Mouse (Mus musculus): ENCODE measurements around the gene Rreb1.

The Rreb1 gene

GRCm38 (mm10) chr13:37779251-37779667 lies 1.1 kb downstream of the Rreb1 start:
- DNase-seq (ENCODE audit: low spot score in 2 of 2), result peak in 1 of 2 experiments; percentile 39

GRCm38 (mm10) chr13:37781557-37781956 lies 3.4 kb downstream of the Rreb1 start:
- no peak for DNase-seq (ENCODE audit: low spot score in 2 of 2)

GRCm38 (mm10) chr13:37782144-37782543 lies 3.9 kb downstream of the Rreb1 start:
- DNase-seq (ENCODE audit: low spot score in 2 of 2), result no peak

- DNase-seq (ENCODE audit: low spot score in 2 of 2), result no peak
Measured at GRCm38 (mm10) chr13:37783676-37784075, 5.5 kb downstream of the Rreb1 start.

GRCm38 (mm10) chr13:37784226-37784625 lies 6.0 kb downstream of the Rreb1 start:
- no peak for DNase-seq (ENCODE audit: low spot score in 2 of 2)

GRCm38 (mm10) chr13:37792739-37793336 lies 14.6 kb downstream of the Rreb1 start:
- peak; percentile 19 to 24 for DNase-seq (ENCODE audit: low spot score in 2 of 2)

GRCm38 (mm10) chr13:37798811-37799210 lies 20.6 kb downstream of the Rreb1 start:
- DNase-seq (ENCODE audit: low spot score in 2 of 2), result no peak

- no peak for DNase-seq (ENCODE audit: low spot score in 2 of 2)
Measured at GRCm38 (mm10) chr13:37799413-37799812, 21.2 kb downstream of the Rreb1 start.

- peak; percentile 29 to 43 for DNase-seq (ENCODE audit: low spot score in 2 of 2)
Measured at GRCm38 (mm10) chr13:37801101-37802075, 23.2 kb downstream of the Rreb1 start.

DNA sequence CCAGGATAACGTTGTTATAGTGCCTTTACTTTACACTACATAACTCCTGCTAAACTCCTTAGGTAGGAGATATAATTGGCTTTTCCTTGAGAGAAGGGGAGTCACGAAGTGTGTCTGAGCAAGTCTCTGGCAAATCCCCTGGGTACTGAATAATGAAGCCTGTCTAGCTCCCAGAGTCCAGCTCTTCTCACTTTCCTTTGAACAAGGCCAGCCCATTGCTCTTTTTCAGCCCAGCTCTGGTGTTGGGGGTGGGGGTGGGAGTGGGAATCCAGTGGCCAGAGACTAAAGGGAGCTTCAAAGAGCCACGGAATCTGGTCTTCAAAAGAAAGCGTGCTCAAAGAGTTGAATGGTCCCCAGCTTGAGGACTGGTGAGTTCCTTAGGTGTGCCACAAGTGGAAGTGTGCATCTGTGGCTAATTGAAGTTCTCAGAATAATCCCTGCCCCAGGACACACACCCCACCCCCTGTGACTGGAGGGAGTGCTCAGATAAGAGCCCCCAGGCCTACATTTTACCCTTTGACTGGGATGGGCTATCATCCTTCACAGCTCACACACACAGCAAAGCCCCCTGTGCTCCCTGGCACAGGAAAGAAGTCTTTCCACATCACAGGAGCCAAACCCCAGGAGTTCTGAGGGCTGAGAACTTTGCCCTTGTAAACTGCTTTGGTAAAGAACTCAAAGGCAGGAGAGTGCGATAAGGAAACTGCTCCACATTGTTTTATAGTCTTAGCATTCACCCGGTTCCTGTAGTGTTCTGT lies 24.2 kb downstream of the Rreb1 start:
- peak in 1 of 2 experiments; percentile 6 for DNase-seq (ENCODE audit: low spot score in 2 of 2)

GRCm38 (mm10) chr13:37803244-37803643 lies 25.0 kb downstream of the Rreb1 start:
- no peak for DNase-seq (ENCODE audit: low spot score in 2 of 2)

- DNase-seq (ENCODE audit: low spot score in 2 of 2), result no peak
Measured at GRCm38 (mm10) chr13:37804023-37804422, 25.8 kb downstream of the Rreb1 start.

GRCm38 (mm10) chr13:37815001-37815400 lies 36.8 kb downstream of the Rreb1 start:
- DNase-seq (ENCODE audit: low spot score in 2 of 2), result no peak

GRCm38 (mm10) chr13:37816736-37817135 lies 38.5 kb downstream of the Rreb1 start:
- no peak for DNase-seq (ENCODE audit: low spot score in 2 of 2)

DNA sequence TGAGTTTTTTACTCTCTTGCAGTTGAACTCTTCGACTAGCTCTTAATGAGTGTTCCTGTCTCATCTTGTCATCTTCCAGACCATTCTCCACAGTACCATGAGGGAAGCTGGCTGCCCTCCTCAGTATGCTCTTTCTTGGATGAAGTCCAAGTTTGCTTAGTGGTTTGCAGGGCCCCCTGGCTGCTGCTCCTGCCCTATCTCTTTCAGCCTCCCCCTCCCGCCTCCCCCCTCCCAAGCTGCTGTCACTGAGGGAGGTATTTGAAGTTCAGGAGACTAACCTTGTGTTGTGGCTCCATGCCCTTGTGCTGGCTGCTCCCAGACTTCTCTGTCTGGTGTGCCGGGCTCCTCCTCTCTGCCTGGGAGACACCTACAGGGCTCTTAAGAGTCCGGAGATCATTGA lies 43.2 kb downstream of the Rreb1 start:
- DNase-seq (ENCODE audit: low spot score in 2 of 2), result no peak

DNA sequence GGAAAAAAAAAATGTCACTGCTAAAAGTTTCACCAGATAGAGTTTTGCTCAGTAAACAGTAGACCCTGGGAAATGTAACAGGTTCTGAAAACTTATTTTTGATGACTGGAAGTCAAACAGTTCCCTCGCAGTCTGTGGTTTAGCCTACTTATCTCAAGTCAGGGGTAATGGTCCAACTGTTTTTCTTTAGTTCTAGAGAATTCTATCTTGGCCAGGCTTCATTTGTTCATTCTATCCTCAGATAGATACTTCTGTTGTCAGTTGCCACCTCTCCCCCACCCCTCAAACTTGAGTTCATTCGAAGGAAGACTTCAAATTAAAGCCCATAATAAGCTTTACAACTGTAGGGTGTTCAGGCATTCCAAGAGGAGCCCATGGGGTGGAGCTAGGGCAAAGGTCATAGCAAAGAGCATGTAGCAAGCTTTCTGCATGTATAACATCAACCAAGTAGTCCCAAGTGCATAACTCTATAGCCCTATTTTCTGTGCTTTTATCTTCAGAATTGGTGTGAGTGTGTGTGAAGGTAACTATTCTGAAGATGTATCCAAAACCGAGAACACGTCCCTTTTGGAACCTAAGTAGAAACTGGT lies 46.2 kb downstream of the Rreb1 start:
- no peak for DNase-seq (ENCODE audit: low spot score in 2 of 2)

GRCm38 (mm10) chr13:37824956-37825645 lies 46.9 kb downstream of the Rreb1 start:
- peak in 1 of 2 experiments; percentile 15 for DNase-seq (ENCODE audit: low spot score in 2 of 2)

- peak; percentile 45 to 65 for DNase-seq (ENCODE audit: low spot score in 2 of 2)
Measured at GRCm38 (mm10) chr13:37825646-37826280, 47.6 kb downstream of the Rreb1 start.

DNA sequence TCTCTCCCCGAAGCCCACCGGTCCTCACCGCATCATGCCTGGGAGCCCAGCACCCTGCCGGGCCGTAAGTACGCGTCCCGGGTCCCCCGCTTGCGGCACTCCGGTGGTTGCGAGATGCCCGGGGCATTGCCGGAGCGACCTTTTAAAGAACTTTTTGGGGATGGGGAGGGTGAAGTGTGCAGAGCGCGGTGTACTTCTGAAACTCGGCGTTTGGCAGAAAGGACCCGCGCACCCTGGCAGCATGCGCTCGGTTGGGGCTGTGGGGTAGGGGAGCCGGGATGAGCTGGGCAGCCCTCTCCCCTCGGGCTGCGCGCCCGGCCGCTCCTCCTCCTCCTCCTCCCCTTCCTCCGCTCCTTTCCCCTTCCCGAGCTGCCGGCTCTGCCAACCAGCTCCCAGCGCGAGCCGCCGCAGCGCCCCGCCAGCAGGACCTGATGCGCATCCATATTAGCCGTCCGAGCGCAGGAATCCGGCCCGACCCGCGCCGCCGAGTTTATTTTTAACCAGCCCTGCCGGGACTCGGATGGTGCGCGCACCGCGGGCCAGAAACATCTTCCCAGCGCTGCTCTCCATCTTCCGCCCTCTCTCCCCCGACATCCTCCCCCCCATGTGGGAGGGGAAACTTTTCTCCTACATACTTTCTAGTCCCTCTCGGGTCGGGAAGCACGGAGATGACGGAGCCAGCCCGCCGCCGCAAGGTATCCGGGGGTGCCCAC lies 48.2 kb downstream of the Rreb1 start:
- peak; percentile 30 to 41 for DNase-seq (ENCODE audit: low spot score in 2 of 2)

GRCm38 (mm10) chr13:37826994-37827262 lies 48.7 kb downstream of the Rreb1 start:
- no peak for DNase-seq (ENCODE audit: low spot score in 2 of 2)
